Mouse (Mus musculus) midbrain, embryonic 11.5 days (tissue): ENCODE measurements around the gene E030025P04Rik. TPM values are rescaled to one million over a fixed set of nuclear protein-coding genes. Genes with fewer than 3 reads are reported as not detected.

ENCODE experiments used
- ATAC-seq: fragments of 200-750 bp; cut with Nextera tagmentation; 2 replicates; pipeline ENCODE4 v1.8.0; 2017; ENCODE audit warnings: moderate TSS enrichment, moderate library complexity; ENCODE audit not compliant: low FRiP score
- DNase-seq: peaks from one replicate; pipeline ENCODE4 v3.0.0; 2015; ENCODE audit warnings: low spot score; ENCODE audit errors: missing footprints
- H3K27ac ChIP-seq: fragments of 300-500 bp; sonication (generic); 2 replicates; pipeline ENCODE4 v1.5.1; 2014; ENCODE audit warnings: low read depth, low read length
- H3K27me3 ChIP-seq: fragments of 300-500 bp; sonication (generic); 2 replicates; pipeline ENCODE4 v1.6.1; 2014; ENCODE audit warnings: mild to moderate bottlenecking, low read length, moderate library complexity, mixed read lengths; ENCODE audit not compliant: control insufficient read depth, insufficient read depth
- H3K36me3 ChIP-seq: fragments of 300-500 bp; sonication (generic); 2 replicates; pipeline ENCODE4 v1.6.1; 2014; ENCODE audit warnings: mild to moderate bottlenecking, low read length, moderate library complexity, mixed read lengths; ENCODE audit not compliant: control insufficient read depth, insufficient read depth
- H3K4me1 ChIP-seq: fragments of 300-500 bp; sonication (generic); 2 replicates; pipeline ENCODE4 v1.6.1; 2014; ENCODE audit warnings: low read length; ENCODE audit not compliant: control insufficient read depth, insufficient read depth
- H3K4me2 ChIP-seq: fragments of 300-500 bp; sonication (generic); 2 replicates; pipeline ENCODE4 v1.6.1; 2014; ENCODE audit warnings: mild to moderate bottlenecking, moderate library complexity
- H3K4me3 ChIP-seq: fragments of 300-500 bp; sonication (generic); 2 replicates; pipeline ENCODE4 v1.5.1; 2014; ENCODE audit warnings: low read depth, low read length
- H3K9ac ChIP-seq: fragments of 300-500 bp; sonication (generic); 2 replicates; pipeline ENCODE4 v1.6.1; 2014; ENCODE audit warnings: low read length
- H3K9me3 ChIP-seq: fragments of 300-500 bp; sonication (generic); 2 replicates; pipeline ENCODE4 v1.6.1; 2016; ENCODE audit warnings: low read length; ENCODE audit not compliant: control insufficient read depth
- WGBS: fragments of 180-500 bp; shearing (Covaris S2); extraction: QIAGEN DNeasy Blood & Tissue Kit; methylation state at CpG from one replicate; pipeline ENCODE4 v1.1.7; 2014; 5-methylcytosine and 5-hydroxymethylcytosine counted together
- polyA plus RNA-seq: library from polyadenylated mRNA; unstranded; fragments of >200 nt; fragmentation: Nextera tagmentation; extraction: Ambion mirVana; gene quantifications from 2 replicates; pipeline ENCODE4 v1.2.1, GENCODE M21; 2014

E030025P04Rik gene
- polyA plus RNA-seq: not detected in 2 replicates

DNA sequence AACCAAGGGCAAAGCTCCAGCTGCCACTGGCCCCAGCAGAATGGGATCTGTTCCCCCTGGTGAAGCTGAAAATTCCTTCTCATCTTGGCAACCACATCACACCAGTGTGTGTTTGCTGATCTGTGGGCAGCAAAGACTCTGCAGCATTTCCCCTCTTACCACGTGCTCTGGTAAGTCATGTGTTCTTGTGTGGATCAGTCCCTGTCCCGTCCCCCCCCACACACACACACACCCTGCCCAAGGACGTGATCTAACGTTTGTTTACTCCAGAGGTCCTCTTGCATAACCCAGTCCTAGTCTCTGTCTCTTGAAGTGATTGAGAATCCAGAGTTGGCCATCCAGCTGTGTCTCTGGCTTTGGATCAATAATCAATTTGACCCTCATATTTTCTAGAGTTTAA, at the start of gene E030025P04Rik:
Gene E030025P04Rik (minus strand): TSS at position 134 of the 400 bp plus-strand sequence.
- Histone ChIP-seq H3K4me3 (no peak within 1 kb of the TSS), H3K27ac (no peak within 1 kb of the TSS), H3K36me3 (no peaks in the 10 kb centered on the region), H3K4me2 (no peak within 1 kb of the TSS), H3K4me1 (no peaks in the 10 kb centered on the region), H3K9me3 (no peaks in the 10 kb centered on the region), H3K27me3 (no peaks in the 10 kb centered on the region), H3K9ac (no peak within 1 kb of the TSS)
- 85% methylated on average over 4 of the region's 4 CpGs for WGBS
- ATAC-seq (no peak), DNase-seq (no peak)

DNA sequence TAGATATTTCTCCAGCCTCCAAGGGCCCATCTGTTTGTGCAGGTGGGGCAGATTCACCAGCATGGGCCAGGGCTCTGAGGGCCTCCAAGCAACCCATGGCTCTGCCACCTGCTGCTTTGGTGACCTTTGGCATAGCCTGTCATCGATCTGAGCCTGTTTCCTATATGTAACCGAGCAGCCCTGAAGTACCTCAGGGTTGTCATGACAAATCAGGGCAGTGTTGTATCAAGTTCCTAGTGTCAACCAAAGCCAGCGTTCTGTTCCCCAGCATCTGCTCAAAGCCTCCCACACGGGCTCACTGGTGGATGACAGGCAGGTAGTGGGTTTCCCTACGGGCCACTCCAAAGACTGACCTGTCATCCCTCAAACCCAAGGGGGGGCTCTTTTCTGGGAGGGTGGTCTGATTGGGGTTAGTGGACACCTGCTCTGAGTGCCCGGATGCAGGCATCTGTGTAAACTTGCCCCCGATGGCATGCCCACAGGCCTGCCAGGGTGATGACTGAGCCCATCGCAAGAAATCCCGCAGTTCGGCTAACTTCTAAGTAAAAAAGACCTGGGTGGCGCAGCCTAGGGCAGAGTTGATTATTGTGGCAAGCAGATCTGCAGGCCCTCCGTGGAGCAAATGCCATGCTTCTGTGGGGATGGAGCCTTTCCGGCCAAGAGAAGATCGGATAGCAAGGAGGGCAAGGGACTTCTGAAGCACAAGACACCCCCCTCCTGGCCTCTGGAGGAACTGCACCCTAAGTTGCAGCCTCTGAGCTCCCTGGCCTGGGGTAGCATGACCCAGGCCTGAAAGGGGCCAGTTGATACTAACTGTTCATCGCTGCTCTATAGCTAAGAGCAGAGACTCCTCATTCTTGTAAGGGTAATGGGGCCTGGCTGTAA, 48.7 kb upstream of the E030025P04Rik start:
- H3K4me1 ChIP-seq: peaks cover 2% of the 10 kb centered on the region; the same call in 1 of the 2 replicates
- H3K27me3 ChIP-seq: no peaks in the 10 kb centered on the region
- DNase-seq: peak; percentile 99
- no peak overlapping the region for H3K4me3 ChIP-seq
- H3K27ac ChIP-seq: no peak overlapping the region
- H3K9ac ChIP-seq: 0 out of 2 replicates have a peak overlapping the region, but pooled peaks have one; percentile 33
- H3K4me2 ChIP-seq: no peak overlapping the region
- no peaks in the 10 kb centered on the region for H3K36me3 ChIP-seq
- no peaks in the 10 kb centered on the region for H3K9me3 ChIP-seq
- peak; percentile 81 for ATAC-seq
- 42% methylated on average over 15 of the region's 15 CpGs for WGBS

DNA sequence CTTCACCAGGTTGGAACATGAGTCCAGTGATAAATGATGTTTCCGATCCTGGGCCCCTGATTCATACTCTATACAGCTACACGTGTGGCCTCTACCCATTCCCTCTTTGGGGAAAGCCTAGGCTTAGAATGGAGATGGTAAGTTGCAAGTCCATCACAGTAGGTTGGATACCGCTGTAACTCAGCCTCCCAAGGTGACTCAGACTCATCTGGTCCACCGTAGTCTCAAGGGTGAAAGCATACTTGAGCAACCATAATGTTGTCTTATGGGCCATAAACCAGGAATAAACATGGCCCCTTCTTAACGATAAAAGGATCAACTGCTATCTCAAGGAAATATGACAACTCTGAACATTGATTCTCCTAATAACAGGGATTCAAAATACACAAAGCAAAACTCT, 44.1 kb upstream of the E030025P04Rik start:
- Histone ChIP-seq H3K27me3 (no peaks in the 10 kb centered on the region), H3K4me3 (no peak overlapping the region), H3K4me2 (no peak overlapping the region), H3K9me3 (no peaks in the 10 kb centered on the region), H3K9ac (no peak overlapping the region), H3K27ac (no peak overlapping the region), H3K36me3 (no peaks in the 10 kb centered on the region), H3K4me1 (peaks cover 2% of the 10 kb centered on the region; the same call in 1 of the 2 replicates)
- no peak for DNase-seq
- no peak for ATAC-seq
- 92% methylated on average over 5 of the region's 5 CpGs for WGBS

DNA sequence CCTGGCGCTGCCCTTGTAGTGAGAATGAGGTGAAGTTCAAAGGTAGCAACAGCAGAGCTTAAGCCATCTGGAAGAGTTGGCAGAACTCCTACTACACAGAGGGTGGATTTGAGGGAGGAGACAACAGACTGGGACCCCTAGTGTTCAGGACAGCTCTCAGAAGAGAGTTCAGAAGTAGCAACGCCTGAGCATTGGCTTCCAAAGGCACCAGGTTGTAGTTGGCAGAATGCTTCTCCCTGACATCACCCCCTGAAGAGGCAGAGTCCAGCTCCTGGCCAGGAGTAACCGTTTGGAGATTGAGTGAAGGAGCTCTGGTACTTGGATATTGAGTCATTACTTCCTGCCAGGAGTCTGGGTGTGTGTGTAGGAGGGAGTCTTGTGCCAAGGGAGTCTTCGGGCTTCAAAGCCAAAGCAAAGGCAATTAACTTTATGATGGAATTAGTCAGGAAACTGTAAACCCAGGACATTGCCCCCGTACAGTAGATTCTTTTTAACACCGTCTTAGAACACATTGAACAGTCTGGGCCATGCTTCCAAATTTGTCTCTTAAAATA, 43.5 kb upstream of the E030025P04Rik start:
- 88% methylated on average over 6 of the region's 6 CpGs for WGBS
- H3K9me3 ChIP-seq: no peaks in the 10 kb centered on the region
- H3K27me3 ChIP-seq: no peaks in the 10 kb centered on the region
- no peak overlapping the region for H3K27ac ChIP-seq
- ATAC-seq (no peak), DNase-seq (no peak)
- H3K36me3 ChIP-seq: no peaks in the 10 kb centered on the region
- no peak overlapping the region for H3K9ac ChIP-seq
- H3K4me1 ChIP-seq: no peaks in the 10 kb centered on the region
- no peak overlapping the region for H3K4me2 ChIP-seq
- no peak overlapping the region for H3K4me3 ChIP-seq

DNA sequence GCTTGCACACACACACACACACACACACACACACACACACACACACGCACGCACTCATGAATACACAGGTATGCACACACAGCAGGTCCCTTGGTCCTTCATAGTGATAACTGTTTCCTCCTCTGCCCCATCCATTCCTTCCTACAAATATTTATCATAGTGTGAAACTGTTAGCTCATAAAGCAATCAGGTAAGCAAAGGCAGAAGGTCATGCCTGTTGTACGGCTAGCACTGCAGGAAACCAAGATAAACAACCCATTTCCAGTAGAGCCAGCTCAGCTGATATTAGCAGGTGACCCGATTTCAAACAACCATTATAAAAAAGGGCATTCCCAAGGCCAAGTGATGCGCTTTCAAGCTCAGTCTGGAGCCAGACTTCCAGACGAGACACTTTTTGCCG, 36.9 kb upstream of the E030025P04Rik start:
- H3K27ac ChIP-seq: no peak overlapping the region
- H3K4me1 ChIP-seq: no peaks in the 10 kb centered on the region
- no peaks in the 10 kb centered on the region for H3K36me3 ChIP-seq
- ATAC-seq: no peak
- DNase-seq: no peak
- H3K4me2 ChIP-seq: no peak overlapping the region
- no peaks in the 10 kb centered on the region for H3K9me3 ChIP-seq
- no peak overlapping the region for H3K9ac ChIP-seq
- H3K4me3 ChIP-seq: no peak overlapping the region
- H3K27me3 ChIP-seq: 0 out of 2 replicates have a peak, but pooled peaks cover 2% of the 10 kb centered on the region
- 81% methylated on average over 7 of the region's 7 CpGs for WGBS

DNA sequence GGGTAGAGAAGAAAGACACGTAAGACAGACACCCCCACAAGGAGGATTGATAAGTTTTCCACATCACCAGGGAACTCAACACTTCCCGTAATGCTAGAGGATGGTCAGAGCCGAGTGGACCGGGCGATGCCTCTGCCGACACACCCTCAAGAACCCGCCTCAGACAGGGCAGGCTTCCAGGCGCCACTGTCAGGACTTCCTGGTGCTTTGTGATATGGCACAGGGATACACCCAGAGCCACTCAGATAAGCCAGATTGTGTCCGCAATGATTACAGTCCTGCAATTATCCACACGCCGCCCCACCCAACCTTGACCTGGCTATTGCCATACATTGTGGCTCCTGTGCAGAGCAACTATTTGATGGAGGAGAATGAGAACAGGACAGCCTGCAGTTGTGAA, 36.1 kb upstream of the E030025P04Rik start:
- DNase-seq: peak; percentile 28
- Histone ChIP-seq H3K4me1 (no peaks in the 10 kb centered on the region), H3K36me3 (no peaks in the 10 kb centered on the region), H3K9ac (no peak overlapping the region), H3K27me3 (0 out of 2 replicates have a peak, but pooled peaks cover 2% of the 10 kb centered on the region), H3K27ac (no peak overlapping the region), H3K4me3 (no peak overlapping the region), H3K9me3 (no peaks in the 10 kb centered on the region), H3K4me2 (no peak overlapping the region)
- WGBS: 95% methylated on average over 11 of the region's 11 CpGs
- ATAC-seq: no peak

DNA sequence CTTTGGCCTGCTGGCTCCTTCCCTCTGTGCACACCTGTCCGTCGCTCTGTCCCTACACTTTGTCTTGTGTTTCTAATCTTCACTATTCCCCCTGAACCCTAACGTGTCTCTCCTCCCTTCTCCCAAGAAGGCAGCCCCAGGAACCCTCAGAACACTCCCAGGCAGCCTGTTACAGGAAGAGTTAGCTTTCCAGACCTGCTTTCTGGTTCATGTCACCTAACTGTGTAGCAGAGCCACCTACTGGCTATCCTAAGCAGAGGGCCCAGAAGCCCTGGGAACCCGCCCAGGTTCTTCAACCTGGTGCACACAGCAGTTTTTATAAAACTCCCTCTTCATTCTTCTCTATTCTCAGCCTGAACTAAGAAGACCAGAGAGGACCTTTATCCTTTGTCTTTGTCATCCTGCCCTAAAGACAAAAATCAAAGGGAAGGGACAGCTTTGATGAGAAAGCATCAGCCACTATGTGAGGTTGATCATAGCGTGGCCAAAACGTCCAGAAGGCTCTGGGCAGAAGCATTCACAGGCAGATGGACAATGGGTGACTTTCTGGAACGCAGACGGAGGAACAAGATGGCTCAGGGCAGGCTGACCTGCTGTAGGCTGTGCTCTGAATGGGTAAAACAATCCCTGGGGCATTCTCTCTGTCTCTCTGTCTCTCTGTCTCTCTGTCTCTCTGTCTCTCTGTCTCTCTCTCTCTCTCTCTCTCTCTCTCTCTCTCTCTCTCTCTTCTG, 34.8 kb upstream of the E030025P04Rik start:
- no peaks in the 10 kb centered on the region for H3K36me3 ChIP-seq
- H3K27ac ChIP-seq: no peak overlapping the region
- H3K9ac ChIP-seq: no peak overlapping the region
- H3K9me3 ChIP-seq: no peaks in the 10 kb centered on the region
- H3K27me3 ChIP-seq: 0 out of 2 replicates have a peak, but pooled peaks cover 2% of the 10 kb centered on the region
- no peaks in the 10 kb centered on the region for H3K4me1 ChIP-seq
- DNase-seq: no peak
- no peak overlapping the region for H3K4me2 ChIP-seq
- 55% methylated on average over 8 of the region's 8 CpGs for WGBS
- no peak overlapping the region for H3K4me3 ChIP-seq
- ATAC-seq: no peak

DNA sequence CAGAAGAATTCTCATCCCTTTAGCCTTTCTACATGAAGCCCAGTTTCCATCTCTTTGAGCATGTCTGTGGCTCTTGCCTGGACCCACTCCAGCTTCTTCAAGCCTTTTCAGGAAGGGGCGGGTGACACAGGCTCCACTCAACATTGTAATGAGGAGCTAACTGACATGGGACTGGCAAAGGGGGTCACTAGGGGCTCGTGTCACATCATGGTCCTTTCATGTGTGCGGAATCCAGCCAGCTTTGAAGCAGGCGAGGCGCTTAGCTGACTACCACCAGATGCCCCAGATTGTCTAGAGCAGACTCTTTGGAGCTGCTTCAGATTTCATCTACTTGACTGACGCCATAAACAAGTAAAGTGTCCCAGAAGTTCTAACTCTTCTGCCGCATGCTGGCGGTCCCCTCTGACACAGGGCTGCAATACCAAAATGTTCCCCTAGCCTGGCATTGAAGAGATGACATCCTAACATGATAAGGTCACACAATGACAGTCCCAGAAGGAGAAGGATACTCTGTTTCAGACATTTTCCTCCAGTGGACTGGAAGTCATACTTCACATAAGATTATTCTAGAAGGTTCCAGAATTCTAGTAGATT, 31.3 kb upstream of the E030025P04Rik start:
- Histone ChIP-seq H3K4me3 (no peak overlapping the region), H3K27me3 (0 out of 2 replicates have a peak, but pooled peaks cover 2% of the 10 kb centered on the region), H3K9ac (no peak overlapping the region), H3K4me2 (no peak overlapping the region), H3K4me1 (no peaks in the 10 kb centered on the region), H3K36me3 (no peaks in the 10 kb centered on the region), H3K27ac (no peak overlapping the region), H3K9me3 (no peaks in the 10 kb centered on the region)
- ATAC-seq: no peak
- DNase-seq: peak; percentile 56
- 92% methylated on average over 8 of the region's 8 CpGs for WGBS
